Mouse (Mus musculus): ENCODE measurements around the gene Cacng2.

The Cacng2 gene

DNA sequence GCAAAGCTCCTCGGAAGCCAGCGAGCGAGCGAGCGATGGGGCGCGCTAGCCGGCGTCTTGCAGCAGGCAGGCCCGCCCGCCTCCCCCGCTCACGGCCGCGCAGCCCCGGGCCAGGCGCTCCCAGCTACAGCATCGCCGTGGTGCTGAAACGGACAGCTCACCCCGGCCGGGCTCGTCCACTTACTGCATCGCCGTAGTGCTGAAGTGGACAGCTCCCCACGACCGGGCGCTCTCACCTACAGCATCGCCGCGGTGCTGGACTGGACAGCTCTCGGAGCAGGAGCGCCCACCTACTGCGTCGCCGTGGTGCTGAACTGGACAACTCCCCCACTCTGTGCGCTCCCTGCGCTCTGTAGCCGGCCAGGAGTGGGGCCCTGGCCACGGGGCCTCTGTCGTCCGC lies at the start of gene Cacng2:
Gene Cacng2 (minus strand): TSS at position 325 of the 400 bp plus-strand sequence.
- peak; percentile 59 for DNase-seq (ENCODE audit: low spot score)

DNA sequence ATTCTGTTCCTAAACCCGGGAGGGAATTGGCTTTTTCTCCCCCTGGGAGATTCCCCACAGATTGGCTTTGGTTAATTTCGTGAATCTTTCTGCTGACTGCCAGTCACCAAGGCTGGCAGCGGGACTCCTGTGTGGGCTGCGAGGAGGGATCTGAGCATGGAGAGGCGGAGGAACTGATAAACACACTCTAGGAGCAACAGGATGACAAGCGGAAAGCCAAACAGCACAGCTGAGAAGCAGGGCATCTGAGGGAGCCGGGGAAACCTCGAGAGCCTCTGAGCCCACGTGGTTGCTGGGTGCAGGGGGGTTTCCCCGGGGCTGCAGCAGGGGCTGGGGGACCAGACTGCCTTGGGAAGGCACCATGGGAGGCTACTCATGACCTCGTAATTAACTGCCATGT lies 49.7 kb upstream of the Cacng2 start:
- DNase-seq (ENCODE audit: low spot score): no peak

DNA sequence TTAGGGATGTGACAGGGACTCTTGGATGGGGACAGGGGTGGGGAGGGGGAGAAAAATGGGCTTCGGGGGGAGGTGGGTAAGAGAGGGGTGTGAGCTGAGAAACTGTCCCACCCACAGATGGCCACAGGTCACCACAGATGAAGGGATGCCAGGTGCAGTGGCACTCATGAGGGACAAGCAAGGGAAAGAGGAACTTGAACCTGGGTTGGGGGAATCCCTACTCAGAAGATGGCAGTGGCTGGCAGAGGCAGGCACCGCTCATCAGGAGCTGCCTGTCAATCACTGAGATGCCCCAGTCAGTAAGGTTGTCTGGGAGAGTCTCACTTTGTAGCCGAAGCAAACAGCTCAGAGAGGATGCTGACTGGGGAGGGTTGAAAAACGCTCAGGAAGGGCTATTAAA lies 45.5 kb upstream of the Cacng2 start:
- DNase-seq (ENCODE audit: low spot score): no peak

DNA sequence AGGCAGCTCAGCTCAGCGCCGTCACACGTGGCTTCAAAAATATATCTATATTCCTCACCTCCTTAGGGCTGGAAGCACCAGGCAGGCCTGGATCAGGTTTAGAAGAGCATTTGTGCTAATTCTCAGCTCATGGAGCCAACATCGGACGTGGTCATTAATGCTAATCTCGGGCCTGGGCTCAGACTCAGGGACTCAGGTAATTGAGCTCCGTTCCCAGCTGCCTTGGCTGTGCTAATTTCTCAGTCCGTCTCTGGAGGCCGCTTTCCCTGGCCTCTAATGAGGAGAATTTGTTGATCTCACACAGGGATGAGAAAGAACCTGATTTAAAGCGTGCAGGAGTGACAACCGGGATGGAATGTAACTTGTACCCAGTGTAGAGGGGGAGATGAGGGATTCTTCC lies 44.6 kb upstream of the Cacng2 start:
- DNase-seq (ENCODE audit: low spot score): no peak

DNA sequence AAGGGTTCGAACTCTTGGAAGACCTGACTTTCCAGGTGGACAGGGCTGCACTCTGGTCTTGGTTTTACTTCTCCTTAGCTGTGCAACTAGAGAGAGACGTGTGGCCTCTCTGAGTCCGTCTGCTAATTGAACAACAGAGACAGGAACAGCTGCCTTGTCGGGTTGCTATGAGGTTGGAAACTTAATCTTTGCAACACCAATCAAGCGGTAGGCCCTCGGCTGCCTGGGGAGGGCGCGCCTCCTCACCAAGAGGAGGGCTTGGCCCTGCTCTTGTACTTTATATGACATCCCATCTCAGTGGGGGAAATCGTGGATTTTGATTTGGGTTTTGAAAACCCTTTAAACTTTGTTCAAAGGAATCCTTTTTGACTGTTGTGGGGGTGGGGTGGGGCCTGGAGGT lies 42.1 kb upstream of the Cacng2 start:
- no peak for DNase-seq (ENCODE audit: low spot score)

DNA sequence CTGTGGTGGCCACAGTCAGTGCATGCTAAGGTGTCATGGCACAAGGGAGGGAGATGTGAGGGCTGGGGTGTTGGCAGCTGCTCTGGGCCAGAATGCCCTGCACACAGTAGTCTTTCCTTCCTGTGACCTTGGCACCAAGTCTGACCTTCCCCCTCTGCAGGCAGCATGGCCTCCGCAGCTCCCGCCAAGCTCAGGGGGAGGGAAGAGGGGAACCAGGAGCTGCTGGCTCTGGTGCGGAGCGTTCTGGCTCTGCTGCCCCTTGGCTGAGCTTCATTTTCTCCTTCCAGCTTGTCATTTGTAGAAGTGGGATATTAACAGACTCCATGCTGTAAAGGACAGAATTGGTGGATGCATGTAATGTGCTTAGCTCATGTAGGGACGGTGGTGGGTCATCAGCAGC lies 38.5 kb upstream of the Cacng2 start:
- no peak for DNase-seq (ENCODE audit: low spot score)

DNA sequence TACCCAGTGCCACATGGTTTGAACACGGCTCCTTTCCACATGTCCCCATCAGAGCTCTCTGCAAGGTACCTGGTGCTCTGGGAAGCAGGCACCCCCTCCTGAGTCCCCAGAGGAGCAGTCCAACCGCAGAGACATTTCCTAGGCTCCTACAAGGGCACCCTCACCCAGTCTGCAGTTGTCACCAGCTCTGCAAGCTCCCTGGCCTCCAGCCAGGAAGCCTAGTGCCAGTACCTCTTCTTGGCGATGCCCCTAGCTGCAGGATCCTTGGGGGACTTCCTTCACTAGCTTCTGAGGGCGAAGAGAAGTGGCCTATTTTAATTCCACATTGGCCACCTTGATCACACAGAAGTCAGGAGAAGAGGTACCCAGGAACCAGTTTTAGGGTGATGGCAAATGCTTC lies 38.0 kb upstream of the Cacng2 start:
- DNase-seq (ENCODE audit: low spot score): no peak

DNA sequence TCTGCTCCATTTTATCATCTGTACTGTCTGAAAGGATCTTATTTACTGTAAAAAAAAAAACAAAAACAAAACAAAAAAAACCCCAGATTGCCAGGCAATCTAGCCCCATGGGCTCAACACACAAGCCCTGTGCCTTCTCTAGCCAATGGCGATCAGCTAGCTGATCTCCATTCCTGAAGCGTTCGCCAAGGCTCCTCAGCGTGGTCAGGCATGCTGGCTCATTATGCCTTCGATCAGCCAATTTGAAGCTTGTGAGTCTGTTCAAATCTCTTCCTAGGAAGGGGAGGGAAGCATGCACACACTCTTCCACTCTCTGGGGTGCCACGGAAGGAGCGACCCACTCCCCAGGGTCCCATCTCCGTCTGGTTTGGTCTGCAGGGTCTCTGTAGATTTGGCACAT lies 37.5 kb upstream of the Cacng2 start:
- DNase-seq (ENCODE audit: low spot score): no peak

DNA sequence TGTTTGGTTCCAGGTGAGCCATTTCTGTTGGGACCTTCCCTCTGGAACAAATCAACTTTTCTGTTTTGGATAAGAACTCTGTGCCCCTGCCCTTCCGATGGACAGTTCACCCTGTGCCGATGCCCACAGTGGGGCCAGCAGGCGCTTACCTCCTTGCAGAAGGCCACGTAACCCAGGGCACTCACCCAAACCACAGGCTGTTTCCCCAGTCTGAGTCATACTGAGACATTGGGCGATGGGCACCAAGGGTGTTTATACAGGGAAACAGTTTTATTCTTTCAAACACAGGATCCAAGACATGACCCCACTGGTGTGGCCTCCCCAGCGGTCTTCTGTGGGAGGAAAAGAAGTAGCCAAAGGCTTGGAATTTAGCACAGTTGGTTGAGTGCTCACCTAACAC lies 35.6 kb upstream of the Cacng2 start:
- DNase-seq (ENCODE audit: low spot score): no peak

DNA sequence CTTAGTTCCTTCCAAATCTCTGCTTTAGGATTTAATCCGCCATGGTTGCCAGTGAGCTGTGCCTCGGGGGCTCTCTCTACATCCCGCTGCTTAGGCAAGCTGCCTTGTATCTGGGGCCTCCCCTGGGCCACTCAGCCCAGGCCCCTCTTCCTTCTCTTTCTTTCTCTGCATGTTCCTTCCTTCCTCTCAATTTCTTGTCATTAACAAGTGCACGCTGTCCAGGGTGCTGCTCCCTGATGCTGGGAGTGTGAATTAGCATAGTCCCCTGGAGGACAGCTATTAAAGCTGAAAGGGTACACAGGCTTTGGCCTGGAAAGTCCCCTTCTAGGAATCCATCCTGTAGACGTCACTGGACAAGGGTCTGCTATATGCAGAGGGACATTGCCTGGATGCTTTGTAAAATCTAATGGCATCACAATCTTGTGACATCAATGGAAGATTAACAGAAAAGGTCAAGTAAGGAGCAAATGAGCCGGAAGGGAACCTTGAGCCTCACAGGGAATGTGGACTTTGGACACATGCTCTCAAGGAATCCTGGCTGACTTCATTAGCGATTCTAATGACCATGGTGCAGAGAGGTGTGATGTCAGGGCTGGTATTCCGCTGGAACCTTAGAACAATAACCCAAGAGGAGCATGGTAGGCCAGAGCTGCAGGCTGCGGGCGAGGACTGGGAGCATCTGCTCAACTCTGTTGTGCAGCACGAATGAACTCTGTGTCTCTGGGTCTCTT lies 33.4 kb upstream of the Cacng2 start:
- no peak for DNase-seq (ENCODE audit: low spot score)

DNA sequence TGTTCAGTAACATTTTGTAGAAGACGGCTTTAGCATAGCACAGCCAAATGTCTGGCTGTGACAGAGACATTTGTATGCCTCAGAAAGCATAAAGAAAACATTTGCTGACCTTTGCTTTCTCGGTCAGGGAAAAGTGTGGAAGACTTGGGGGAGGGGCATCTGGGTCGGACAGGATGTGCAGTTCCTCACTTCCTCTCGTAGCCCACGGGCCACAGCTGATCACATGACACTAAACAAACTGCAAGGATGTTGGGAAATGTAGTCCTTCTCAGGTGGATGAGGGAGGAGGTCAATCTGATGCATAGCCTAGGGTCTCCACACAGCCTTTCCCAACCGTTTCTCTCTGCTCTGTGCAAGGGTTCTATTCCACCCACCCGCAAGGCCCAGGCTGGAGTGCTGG lies 28.7 kb upstream of the Cacng2 start:
- DNase-seq (ENCODE audit: low spot score): no peak

DNA sequence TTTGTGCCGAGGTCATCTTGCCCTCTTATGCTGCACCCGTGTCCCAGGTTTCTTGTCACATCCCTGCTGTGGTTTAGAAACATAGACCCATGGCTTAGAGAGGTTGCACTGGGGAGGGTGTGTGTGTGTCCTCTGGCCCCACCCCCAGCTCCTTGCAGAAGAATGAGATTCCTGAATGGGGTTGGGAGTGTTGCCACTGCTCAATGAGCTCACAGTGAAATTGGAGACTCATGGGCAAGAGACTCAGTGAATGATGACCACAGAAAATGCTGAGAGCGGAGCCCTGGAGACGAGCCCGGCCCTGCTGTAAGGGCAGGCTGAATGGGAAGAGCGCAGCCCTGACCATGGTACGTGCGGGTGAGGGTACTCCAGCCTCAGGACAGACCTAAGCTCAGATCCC lies 20.4 kb upstream of the Cacng2 start:
- no peak for DNase-seq (ENCODE audit: low spot score)

DNA sequence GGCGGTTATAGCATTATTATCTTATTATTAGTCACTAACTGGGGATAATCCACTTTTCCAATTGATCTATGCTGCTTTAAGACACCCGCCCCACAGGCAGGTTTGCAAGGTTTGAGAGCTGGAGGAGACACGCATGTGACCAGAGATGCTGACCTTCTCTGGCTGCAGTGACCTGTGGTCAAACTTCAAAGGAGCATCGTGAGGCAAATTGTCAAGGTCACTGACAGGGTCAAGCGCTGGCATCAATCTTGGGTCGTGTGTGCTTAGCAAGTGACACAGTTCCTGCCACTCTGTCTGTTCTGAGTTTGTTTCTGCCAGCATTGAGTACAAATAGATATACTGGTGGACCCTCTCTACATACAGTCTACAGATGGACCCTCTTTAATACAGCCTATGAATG lies 14.8 kb upstream of the Cacng2 start:
- DNase-seq (ENCODE audit: low spot score): no peak

DNA sequence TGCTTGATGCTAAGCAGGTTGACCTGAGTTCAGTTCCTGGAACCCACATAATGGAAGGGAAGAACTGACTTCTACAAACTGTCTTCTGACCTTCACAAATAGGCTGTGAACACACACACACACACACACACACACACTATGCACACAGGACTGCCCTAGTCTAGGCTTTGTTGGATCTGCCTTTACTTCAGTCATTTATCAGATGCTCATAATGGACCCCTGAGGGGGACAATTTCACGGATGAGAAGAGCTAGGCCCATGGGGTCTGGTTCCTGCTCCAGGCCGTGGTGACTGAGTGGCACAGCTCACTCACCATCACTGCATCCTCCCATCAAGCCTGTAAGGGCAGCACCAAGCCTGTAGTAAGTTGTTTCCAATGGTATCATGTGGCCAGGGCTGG lies 13.6 kb upstream of the Cacng2 start:
- no peak for DNase-seq (ENCODE audit: low spot score)

DNA sequence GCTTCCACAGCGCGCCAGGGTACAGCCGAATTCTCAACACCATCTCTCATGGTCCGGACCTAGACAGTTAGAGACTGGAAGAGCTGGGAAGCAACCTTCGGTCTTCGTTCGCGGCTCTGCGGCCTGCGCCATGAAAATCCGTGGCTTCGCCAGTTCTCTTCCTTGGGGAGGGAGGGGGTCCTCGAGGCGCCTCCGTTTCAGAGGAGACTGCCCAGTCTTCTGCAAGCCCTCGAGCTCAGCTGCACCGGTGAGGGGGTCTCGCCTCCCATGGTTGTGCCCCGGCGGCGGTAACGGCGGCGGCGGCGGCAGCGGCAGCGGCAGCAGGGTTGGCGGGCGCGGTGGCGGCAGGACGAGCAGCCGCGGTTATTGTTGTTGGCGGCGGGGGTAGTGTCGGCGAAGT lies 580 bp downstream of the Cacng2 start:
- no peak for DNase-seq (ENCODE audit: low spot score)

DNA sequence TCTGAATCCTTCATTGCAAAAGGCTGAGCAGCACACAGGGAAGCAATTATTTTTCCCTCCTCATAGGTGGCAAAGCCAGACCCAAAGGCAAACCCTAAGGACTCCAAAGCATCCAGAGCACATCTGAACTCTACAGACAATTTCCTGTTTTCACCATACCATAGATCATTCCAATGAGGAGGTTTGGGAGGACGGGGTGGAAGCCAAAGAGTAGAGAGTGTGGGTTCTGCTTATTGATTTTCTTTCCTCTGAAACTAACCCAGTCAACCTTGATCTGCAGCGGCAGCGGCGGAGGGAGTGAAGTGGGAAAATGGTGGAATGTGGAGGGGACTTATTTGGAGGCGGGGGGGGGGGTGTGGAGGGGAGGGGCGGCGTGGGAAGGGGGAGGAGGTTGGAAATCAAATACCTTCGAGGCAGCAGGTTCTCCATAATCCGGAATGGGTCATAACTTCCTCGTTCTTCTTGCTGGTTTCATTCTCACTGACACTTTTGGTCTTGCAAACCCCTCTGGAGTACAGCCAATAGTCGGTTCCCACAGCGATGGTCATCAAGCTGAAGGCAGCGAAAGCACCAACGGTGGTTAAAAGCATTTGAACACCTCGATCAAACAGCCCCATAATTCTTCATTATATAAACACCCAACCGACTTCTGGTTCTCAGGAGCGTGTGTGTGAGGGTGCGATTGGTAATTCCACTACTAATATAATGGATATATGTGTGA lies 1.4 kb downstream of the Cacng2 start:
- DNase-seq (ENCODE audit: low spot score): no peak

DNA sequence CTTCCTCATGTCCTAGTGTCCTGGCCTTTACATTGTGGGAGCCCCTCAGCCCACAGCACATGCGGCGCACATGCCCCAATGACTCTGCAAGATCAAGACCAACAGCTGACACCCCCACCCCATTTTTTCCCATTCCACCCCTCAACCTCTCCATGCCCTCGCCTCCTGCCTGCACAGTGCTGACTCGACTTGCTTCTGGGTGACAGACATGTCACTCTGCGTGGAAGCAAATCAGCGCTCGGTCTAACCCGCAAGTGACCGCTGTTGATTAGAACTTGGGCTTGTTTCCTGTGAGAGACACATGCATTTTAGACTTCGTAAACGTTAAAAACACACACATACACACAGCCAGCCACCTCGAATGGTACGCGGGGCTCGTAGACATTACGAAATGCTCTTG lies 2.1 kb downstream of the Cacng2 start:
- no peak for DNase-seq (ENCODE audit: low spot score)

DNA sequence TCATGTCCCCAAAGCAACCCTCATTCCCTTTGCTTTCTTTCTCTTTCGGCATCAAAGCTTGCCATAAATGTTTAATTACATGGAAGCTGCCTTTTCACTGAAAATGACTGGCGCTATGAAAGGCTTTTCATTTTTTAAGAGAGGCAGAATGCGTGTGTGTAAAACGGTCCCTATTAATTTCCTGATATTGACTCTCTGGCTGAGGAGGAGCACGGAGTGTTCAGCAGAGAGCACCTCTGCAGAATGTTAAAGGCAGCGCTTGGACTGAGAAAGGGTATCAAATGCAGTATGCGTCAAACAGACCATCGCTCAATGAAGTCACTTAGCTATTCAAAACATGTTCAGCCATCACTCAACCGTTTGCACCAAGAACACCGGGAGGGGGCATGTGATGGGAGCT lies 2.9 kb downstream of the Cacng2 start:
- no peak for DNase-seq (ENCODE audit: low spot score)

DNA sequence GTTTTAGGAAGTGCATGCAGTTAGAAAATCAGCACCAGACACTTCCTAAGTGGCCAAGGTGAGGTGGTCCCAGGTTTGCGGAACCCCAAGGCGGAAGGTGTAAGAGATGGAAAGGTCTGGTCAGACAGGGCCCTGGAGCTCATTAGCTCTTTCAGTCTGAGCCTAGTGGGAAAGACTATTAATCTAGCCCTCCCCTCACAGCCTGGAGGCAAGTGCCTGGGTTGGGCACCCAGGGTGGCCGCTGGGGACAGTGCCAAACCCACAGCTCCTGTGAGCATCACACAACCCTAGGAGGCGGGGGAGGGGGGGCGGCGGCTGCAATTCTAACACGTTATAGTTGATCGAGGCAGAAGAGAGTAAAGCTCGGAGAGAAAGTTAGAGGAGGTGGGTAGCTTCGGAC lies 3.6 kb downstream of the Cacng2 start:
- no peak for DNase-seq (ENCODE audit: low spot score)

DNA sequence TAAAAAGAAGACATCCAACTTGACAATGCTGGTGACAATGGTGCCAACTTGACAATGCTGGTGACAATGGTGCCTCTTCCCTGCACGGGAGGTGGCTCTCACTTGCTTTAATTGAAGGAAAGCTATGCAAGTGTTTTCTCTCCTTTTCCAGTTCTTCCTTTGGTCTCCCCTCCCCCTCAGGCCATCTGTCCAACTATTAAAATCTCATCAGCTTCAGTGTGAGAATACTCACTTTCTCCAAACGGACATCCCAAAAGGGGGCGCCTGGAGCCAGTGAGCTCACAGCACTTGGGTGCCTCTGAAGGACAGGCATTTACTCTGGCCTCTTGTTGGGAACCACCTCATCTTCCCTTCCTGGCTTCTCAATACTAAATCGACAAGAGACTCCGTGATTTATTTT lies 20.3 kb downstream of the Cacng2 start:
- no peak for DNase-seq (ENCODE audit: low spot score)

DNA sequence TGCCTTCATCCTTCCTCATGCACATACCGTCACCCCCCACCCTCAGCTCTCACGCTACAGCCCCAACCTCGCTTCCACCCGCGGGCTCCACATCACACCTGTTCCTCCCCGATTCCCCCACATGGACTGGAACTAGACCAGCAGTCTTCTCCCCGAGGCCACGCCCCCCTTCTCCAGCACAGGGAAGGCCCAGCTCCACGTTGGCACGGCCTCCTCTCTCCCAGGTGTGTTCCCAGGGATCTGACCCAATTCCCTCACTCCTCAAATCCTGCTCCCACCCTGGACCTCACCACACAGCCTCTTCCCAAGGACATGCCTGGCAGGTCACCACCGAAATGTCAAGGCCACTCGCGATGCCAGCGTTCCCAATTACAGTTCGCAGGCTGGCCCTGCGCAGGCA lies 23.8 kb downstream of the Cacng2 start:
- DNase-seq (ENCODE audit: low spot score): no peak

DNA sequence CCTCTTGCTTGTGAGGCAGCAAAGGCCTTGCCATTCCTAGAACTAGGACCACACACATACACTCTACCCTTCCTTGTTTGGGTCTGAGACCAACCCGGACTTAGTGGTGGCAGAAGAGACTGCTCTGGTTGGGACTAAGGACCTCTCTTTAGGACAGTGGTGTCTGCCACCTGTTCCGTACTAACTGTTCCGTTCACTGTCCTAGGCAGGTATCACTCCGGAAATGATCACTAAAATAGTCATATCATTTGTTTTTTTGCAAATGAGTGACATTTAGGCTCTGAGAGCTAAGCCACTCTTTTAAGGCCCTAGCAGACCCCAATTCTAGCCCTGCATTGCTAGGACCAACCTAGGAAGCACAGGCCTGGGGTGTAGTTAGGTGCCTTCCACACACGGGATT lies 26.2 kb downstream of the Cacng2 start:
- no peak for DNase-seq (ENCODE audit: low spot score)

DNA sequence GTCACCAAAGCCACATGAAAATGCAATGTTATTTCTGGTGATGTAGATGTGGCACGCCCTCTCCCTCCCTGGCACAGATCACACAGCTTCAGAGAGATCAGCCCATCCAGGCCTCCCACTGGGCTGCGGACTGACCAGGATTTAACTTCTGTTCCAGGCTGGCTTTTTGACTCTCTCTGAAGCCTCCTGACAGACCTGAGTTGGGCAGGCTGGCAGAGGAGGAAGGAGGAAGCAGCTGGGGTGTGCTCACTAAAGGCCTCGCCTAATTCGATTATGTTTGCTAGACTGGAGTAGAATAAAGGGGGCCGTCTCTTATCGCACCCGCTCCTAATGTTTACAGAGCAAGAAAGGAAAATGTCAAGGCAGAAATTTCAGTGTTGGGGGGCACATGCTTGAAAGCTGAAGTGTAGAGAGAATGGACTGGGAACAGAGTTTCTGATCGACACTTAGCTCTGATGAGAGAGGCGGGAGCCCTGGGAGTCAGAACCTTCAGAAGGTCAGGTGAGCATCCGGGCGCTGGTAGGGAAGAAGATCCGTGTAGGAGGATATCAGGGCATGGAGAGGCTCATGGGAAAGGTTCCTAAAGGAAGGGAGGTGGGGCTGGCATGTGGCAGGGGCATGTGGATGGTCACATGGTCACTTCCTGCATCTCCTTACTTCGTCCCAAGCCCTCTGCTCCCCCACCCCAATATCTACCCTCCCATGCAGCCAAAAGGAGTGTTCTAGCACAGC lies 36.8 kb downstream of the Cacng2 start:
- DNase-seq (ENCODE audit: low spot score): no peak

All from T-cell, adult 2 months (primary cell).